Mouse (Mus musculus) induced T-regulatory cell, adult 2 months (primary cell): ENCODE data around the gene Zmynd8.
"Not testable (repeated sequence)": the region's sequence is repeated elsewhere in the genome, so short reads cannot be mapped to it uniquely, and the experiment has no call there.

ENCODE experiments used
- DNase-seq: peaks from one replicate; pipeline ENCODE4 v3.0.0-alpha.2; 2012; ENCODE audit warnings: low read depth

Gene Zmynd8

DNA sequence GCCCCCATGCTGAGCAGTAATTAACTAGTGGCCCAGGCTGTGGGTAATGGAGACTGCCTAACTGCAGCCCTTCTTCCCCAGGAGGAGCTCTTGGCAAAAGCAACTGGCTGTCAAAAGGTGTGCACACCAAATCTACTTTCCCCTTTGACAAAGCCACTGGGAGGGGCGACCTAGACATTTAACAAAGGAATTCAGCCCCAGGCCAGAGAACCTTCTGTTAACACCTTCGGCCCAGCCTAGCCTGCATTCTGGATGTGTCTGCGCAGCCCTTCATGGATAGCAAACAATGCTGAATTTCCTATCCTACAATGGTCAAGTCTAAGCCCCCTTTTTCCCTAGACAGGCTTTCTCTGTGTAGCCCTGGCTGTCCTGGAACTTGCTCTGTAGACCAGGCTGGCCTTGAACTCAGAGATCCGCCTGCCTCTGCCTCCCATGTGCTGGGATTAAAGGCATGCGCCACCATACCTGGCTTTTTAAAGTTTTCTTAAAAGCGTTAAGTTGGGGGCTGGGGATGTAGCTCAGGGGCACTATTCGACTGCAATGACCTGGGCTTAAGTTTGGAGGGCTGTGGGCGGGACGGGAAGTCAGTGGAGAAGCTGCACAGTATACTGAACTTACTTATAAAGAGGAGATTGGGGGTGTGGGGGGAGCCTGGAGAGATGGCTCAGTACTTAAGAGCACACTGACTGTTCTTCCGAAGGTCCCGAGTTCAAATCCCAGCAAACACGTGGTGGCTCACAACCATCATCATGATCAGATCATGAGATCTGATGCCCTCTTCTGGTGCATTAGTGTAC, 90.4 kb downstream of the Zmynd8 start:
- DNase-seq: no peak

DNA sequence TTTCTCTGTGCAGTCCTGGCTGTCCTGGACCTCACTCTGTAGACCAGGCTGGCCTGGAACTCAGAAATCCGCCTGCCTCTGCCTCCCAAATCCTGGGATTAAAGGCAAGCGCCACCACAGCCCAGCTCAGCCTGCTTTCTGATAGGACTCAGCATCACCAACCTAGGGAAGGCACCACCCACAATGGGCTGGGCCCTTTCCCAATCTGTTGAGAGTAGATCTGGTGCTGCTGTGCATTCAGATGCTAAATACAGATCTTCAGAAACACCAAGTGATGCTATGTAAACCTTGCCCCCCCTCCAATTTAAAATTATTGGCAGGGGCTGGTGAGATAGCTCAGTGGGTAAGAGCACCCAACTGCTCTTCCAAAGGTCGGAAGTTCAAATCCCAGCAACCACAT, 98.6 kb downstream of the Zmynd8 start:
- not testable (repeated sequence) for DNase-seq

DNA sequence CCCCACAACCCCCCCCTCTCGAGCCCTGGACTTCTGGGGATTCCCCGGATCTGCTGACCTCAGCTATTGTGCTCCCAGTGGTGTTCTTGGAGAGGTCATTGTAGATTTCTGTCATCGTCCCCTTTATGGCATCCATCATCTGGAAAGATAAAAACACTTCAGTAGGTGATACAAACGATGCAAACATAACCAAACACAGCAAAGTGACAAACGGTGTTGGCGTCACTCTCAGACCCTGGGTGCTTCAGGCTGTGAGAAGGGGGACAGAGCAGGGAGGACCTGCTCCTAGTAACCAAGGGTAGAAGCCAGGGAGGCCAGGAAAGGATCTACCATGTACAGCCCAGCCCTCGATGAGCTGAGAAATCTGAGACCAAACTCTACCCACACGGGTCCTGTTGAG, 100.9 kb downstream of the Zmynd8 start:
- no peak for DNase-seq

GRCm38 (mm10) chr2:165793283-165793638, 105.6 kb downstream of the Zmynd8 start:
- DNase-seq: peak; percentile 85

- peak; percentile 82 for DNase-seq
Observed at GRCm38 (mm10) chr2:165792431-165793282, 106.2 kb downstream of the Zmynd8 start.

- peak; percentile 86 for DNase-seq
Observed at GRCm38 (mm10) chr2:165791657-165792056, 107.2 kb downstream of the Zmynd8 start.

GRCm38 (mm10) chr2:165791026-165791425, 107.8 kb downstream of the Zmynd8 start:
- no peak for DNase-seq

- DNase-seq: no peak
Observed at GRCm38 (mm10) chr2:165789667-165790066, 109.1 kb downstream of the Zmynd8 start.

DNA sequence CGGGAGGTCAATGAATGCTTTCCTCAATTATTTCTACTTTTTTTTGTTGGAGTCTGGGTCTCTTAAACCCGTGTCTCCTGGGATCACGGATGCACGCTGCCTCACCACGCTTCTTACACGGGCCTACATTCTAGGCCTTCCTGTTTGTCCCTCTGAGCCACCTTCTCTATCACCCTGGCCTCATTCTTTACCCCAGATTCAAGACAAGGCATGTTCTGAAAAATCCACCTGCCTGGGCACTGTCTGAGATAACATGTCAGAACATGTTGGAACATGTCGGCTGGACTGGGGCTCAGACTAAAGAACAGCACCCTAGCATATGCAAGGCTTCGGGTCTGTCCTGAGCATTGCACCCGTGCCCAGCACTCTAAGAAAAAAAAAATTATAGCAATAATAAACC, 110.0 kb downstream of the Zmynd8 start:
- no peak for DNase-seq

- no peak for DNase-seq
Observed at GRCm38 (mm10) chr2:165788005-165788404, 110.8 kb downstream of the Zmynd8 start.

DNA sequence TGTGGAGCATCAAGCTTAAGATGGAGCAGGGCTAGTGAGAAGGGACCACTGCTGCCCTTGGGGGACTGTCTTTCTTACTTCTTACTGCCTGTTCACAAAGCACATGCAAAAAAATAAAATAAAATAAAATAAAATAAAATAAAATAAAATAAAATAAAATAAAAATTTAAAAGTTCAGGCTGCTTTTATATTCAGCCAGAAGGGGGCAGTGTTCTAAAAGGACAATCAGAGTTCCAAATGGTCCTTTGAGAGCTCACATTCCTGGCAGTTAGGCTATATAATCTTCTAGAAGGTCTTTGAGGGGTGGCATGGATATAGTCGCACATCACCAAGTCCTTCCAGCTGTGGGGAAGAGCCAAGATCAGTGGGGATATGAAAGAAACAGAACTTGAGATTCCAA, 112.3 kb downstream of the Zmynd8 start:
- DNase-seq: peak; percentile 42

GRCm38 (mm10) chr2:165785312-165786036, 113.3 kb downstream of the Zmynd8 start:
- no peak for DNase-seq

DNA sequence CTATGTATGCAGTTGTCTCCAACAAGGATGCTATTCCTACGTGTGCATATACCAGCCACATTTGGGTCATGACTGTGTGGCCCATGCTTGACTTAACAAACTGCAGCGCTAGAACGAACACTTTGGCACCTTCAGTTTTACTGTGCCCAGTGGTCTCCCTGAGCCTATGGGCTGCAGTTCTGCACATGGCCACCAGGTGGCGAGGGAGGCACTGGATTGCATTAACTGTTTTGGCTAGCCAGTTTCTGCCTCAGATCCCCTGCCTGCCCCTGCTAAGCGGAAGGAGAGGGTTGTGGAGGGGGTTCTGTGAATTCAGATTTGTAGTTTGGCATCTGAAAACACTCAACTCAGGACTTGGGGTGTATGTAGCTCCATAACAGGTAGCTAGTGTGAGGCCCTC, 116.5 kb downstream of the Zmynd8 start:
- peak; percentile 87 for DNase-seq

GRCm38 (mm10) chr2:165778927-165779326, 119.9 kb downstream of the Zmynd8 start:
- peak; percentile 83 for DNase-seq

DNA sequence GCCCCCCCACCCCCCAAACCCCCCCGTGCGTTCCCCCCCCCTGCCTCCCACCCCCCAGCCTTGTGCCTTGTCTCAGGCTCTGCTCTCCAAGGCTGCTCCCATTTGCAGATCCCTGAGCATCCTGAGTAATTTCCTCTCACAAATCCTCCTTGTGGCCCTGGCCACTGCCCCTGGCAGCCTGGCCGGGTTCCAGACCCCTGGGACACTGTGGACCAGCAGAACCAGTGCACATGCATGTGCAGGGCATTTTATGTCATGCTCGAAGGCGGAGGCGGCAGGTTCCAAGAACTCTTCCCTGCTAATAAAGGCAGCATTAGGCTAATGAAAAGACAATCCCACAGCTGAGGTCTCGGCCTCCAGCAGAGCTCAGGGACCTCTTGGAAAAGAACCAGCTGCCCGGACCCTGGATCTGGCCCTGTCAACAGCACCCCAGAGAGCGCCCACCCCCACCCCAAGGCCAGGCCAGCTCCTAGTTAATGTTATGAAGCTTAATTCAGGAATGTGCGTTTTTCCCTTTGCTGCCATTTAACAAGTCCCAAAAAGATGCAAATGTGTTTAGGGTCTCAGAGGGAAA, 129.4 kb downstream of the Zmynd8 start:
- no peak for DNase-seq

GRCm38 (mm10) chr2:165768805-165769358, 129.9 kb downstream of the Zmynd8 start:
- no peak for DNase-seq

DNA sequence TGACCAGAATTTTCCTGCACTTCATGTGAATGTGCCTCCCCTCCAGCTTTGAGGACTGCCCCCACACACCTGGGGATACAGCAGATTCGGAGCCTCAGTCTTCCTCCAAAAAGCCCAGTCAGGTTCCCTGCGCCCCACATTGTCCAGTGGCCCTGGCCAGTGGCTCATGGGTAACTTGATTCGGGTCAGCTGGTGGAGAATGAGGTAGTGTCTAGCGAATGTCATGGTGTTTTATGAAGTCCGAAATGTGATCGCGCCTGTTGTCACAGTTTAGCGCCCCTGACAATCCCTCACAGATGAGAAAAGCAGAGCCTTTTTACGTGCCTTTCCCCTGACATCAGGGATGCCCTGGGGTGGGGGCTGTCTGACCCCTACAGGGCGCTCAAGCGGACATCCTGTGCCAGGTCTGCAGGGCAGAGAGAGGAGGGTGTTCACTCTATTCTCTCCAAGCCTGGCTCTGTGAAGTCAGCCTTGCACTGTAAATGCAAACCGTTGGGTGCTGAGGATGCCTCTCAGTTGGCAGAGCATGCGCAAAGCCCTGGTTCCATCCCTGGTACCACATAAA, 139.3 kb downstream of the Zmynd8 start:
- DNase-seq: no peak

GRCm38 (mm10) chr2:165758534-165758933, 140.3 kb downstream of the Zmynd8 start:
- no peak for DNase-seq

- DNase-seq: no peak
Observed at GRCm38 (mm10) chr2:165757799-165758198, 141.0 kb downstream of the Zmynd8 start.

DNA sequence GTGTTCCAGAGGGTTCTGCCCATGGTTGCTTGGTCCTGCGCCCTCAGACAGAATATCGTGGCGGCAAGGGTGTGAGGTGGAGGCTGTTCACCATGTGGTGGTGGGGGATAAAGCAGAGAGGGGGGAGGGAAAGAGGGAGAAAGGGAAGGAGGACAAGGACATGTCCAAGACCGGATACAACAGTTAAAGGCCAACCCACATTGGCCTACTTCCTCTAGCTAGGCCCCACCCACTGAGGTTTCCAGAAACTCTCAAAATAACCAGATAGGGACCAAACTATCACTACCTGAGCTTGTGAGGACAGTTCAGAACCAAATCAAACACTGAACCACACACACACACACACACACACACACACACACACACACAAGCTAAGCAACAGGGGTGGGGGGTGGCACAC, 146.1 kb downstream of the Zmynd8 start:
- DNase-seq: no peak

DNA sequence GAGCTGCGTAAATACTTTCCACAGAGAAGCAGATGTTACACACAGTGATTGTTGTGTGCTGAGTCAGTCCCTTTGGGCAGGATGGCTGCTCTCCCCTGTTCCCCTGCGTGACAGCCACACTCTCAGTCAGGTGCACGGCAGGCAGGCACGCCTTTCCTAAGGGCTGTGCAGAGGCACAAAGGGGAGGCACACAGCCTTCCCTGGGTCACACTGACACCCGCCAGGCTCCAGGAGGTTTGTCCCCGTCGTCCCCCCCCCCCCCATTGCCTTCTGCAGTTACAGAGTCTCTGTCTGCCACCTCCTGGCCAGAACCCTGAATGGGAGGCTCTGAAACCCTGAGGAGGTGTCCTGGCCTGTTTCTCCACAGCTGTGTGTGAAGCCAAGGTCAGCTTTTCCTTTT, 147.7 kb downstream of the Zmynd8 start:
- DNase-seq: no peak

- no peak for DNase-seq
Observed at GRCm38 (mm10) chr2:165748426-165748825, 150.4 kb downstream of the Zmynd8 start.
